Mouse (Mus musculus) hindbrain, embryonic 15.5 days (tissue): ENCODE measurements at regions not wholly inside any gene's neighbourhood (a gene's known extent, or its start where the extent isn't known, plus 50 kb on each side); places are given as distances from the start of the nearest gene placed in this dataset.

Experiments used
- ATAC-seq: fragments of 200-750 bp; cut with Nextera tagmentation; 2 replicates; pipeline ENCODE4 v1.8.0; 2017; ENCODE audit warnings: low read depth, moderate number of reproducible peaks, moderate TSS enrichment; ENCODE audit not compliant: low FRiP score
- H3K27ac ChIP-seq: fragments of 300-500 bp; sonication (generic); replicated peaks from 2 replicates; pipeline ENCODE4 v1.5.1; 2015; ENCODE audit warnings: mild to moderate bottlenecking, inconsistent platforms
- H3K27me3 ChIP-seq: fragments of 300-500 bp; sonication (generic); 2 replicates; pipeline ENCODE4 v1.6.1; 2015; ENCODE audit warnings: control low read depth, inconsistent platforms
- H3K36me3 ChIP-seq: fragments of 300-500 bp; sonication (generic); 2 replicates; pipeline ENCODE4 v1.6.1; 2015; ENCODE audit warnings: control low read depth, inconsistent platforms
- H3K4me1 ChIP-seq: fragments of 300-500 bp; sonication (generic); replicated peaks from 2 replicates; pipeline ENCODE4 v1.6.1; 2015; ENCODE audit warnings: control low read depth, inconsistent platforms
- H3K4me2 ChIP-seq: fragments of 300-500 bp; sonication (generic); 2 replicates; pipeline ENCODE4 v1.6.1; 2015; ENCODE audit warnings: moderate library complexity, mild to moderate bottlenecking, inconsistent platforms
- H3K4me3 ChIP-seq: fragments of 300-500 bp; sonication (generic); 2 replicates; pipeline ENCODE4 v1.5.1; 2015; ENCODE audit warnings: mild to moderate bottlenecking, inconsistent platforms
- H3K9ac ChIP-seq: fragments of 300-500 bp; sonication (generic); 2 replicates; pipeline ENCODE4 v1.6.1; 2015; ENCODE audit warnings: inconsistent platforms
- H3K9me3 ChIP-seq: fragments of 300-500 bp; sonication (generic); 2 replicates; pipeline ENCODE4 v1.6.1; 2016; ENCODE audit warnings: control low read depth, inconsistent platforms
- WGBS: fragments of 180-500 bp; shearing (Covaris S2); methylation state at CpG from one replicate; pipeline ENCODE4 v1.1.7; 2015; 5-methylcytosine and 5-hydroxymethylcytosine counted together

GRCm38 (mm10) chr12:102057979-102058378, 70.6 kb upstream of the Slc24a4 start:
- peak; percentile 24; the same call in 1 of the 2 replicates for ATAC-seq
- WGBS = 28% methylated on average over 3 of the region's 3 CpGs
- H3K4me3 ChIP-seq = no peak overlapping the region
- no peaks in the 10 kb centered on the region for H3K9me3 ChIP-seq
- H3K36me3 ChIP-seq = no peaks in the 10 kb centered on the region
- H3K9ac ChIP-seq = no peak overlapping the region
- H3K4me2 ChIP-seq = no peak overlapping the region
- H3K27me3 ChIP-seq = no peaks in the 10 kb centered on the region
- H3K27ac ChIP-seq = peak overlapping the region; percentile 65; the same call in 1 of the 2 replicates
- peaks cover 13% of the 10 kb centered on the region for H3K4me1 ChIP-seq

DNA sequence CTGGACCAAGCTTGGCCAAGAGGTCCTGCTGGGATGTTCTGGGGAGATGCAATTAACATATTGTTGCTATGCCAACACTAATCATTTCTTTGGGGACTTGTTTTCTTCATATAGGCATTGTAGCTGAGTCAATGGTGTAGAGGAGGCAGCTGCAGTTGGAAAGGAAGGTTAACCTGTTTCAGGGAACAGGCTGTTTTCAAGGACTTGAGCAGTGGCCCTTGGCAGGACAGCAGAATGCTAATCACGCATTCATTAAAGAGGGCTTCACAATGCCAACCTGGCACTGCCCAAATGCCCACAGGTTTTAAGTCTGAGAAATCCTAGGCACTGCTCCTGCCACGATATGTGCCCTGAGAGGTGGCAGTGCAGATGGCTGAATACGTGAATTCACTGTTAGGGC, 70.1 kb upstream of the Slc24a4 start:
- peak; percentile 75 for ATAC-seq
- Histone ChIP-seq H3K36me3 (no peaks in the 10 kb centered on the region), H3K27ac (peak overlapping the region; percentile 65), H3K4me3 (no peak overlapping the region), H3K4me2 (no peak overlapping the region), H3K9ac (no peak overlapping the region), H3K4me1 (peaks cover 13% of the 10 kb centered on the region), H3K9me3 (no peaks in the 10 kb centered on the region), H3K27me3 (no peaks in the 10 kb centered on the region)
- WGBS = 33% methylated on average over 3 of the region's 3 CpGs

GRCm38 (mm10) chr12:102061096-102061495, 67.4 kb upstream of the Slc24a4 start:
- H3K4me1 ChIP-seq = peaks cover 13% of the 10 kb centered on the region
- ATAC-seq = no peak
- 74% methylated on average over 5 of the region's 5 CpGs for WGBS
- H3K27ac ChIP-seq = no peak overlapping the region
- H3K9me3 ChIP-seq = no peaks in the 10 kb centered on the region
- no peaks in the 10 kb centered on the region for H3K36me3 ChIP-seq
- H3K4me3 ChIP-seq = no peak overlapping the region
- H3K27me3 ChIP-seq = no peaks in the 10 kb centered on the region
- H3K9ac ChIP-seq = no peak overlapping the region
- no peak overlapping the region for H3K4me2 ChIP-seq

GRCm38 (mm10) chr12:102061657-102062614, 66.6 kb upstream of the Slc24a4 start:
- H3K36me3 ChIP-seq = no peaks in the 10 kb centered on the region
- H3K4me3 ChIP-seq = no peak overlapping the region
- H3K27me3 ChIP-seq = no peaks in the 10 kb centered on the region
- no peak for ATAC-seq
- 75% methylated on average over 7 of the region's 7 CpGs for WGBS
- peaks cover 13% of the 10 kb centered on the region for H3K4me1 ChIP-seq
- no peaks in the 10 kb centered on the region for H3K9me3 ChIP-seq
- no peak overlapping the region for H3K9ac ChIP-seq
- no peak overlapping the region for H3K27ac ChIP-seq
- H3K4me2 ChIP-seq = no peak overlapping the region

GRCm38 (mm10) chr12:102062648-102063047, 65.9 kb upstream of the Slc24a4 start:
- H3K4me1 ChIP-seq = peaks cover 13% of the 10 kb centered on the region
- no peak overlapping the region for H3K9ac ChIP-seq
- H3K9me3 ChIP-seq = no peaks in the 10 kb centered on the region
- 77% methylated on average over 7 of the region's 7 CpGs for WGBS
- no peak overlapping the region for H3K4me2 ChIP-seq
- H3K36me3 ChIP-seq = no peaks in the 10 kb centered on the region
- H3K27ac ChIP-seq = no peak overlapping the region
- H3K27me3 ChIP-seq = no peaks in the 10 kb centered on the region
- no peak overlapping the region for H3K4me3 ChIP-seq
- no peak for ATAC-seq

DNA sequence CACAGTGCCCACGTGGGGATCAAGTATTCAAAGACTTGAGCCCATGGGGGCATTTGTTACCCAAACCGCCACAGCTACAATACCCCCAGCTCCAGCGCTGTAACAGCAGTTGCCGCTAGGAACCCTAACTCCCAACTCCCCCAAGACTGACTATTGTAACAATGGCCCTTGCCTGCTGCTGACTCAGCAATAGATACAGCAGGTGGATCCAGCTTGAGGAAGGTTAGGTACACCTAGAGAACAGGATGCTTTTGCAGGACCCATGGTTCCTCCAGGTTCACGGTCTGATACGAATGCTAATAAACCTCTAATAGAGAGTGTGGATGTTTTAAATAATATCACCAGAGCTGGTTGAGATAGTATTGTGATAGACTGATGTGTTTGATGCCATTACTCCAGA, 65.3 kb upstream of the Slc24a4 start:
- Histone ChIP-seq H3K9me3 (no peaks in the 10 kb centered on the region), H3K4me1 (peaks cover 8% of the 10 kb centered on the region), H3K36me3 (no peaks in the 10 kb centered on the region), H3K27ac (no peak overlapping the region), H3K27me3 (no peaks in the 10 kb centered on the region), H3K4me3 (no peak overlapping the region), H3K9ac (no peak overlapping the region), H3K4me2 (no peak overlapping the region)
- WGBS = 84% methylated on average over 6 of the region's 6 CpGs
- no peak for ATAC-seq

GRCm38 (mm10) chr12:102064710-102065325, 63.7 kb upstream of the Slc24a4 start:
- no peak overlapping the region for H3K4me2 ChIP-seq
- no peaks in the 10 kb centered on the region for H3K27me3 ChIP-seq
- H3K9ac ChIP-seq = no peak overlapping the region
- no peak overlapping the region for H3K4me3 ChIP-seq
- no peaks in the 10 kb centered on the region for H3K9me3 ChIP-seq
- no peak overlapping the region for H3K27ac ChIP-seq
- H3K4me1 ChIP-seq = no peaks in the 10 kb centered on the region
- ATAC-seq = no peak
- no peaks in the 10 kb centered on the region for H3K36me3 ChIP-seq
- WGBS = 41% methylated on average over 5 of the region's 5 CpGs

DNA sequence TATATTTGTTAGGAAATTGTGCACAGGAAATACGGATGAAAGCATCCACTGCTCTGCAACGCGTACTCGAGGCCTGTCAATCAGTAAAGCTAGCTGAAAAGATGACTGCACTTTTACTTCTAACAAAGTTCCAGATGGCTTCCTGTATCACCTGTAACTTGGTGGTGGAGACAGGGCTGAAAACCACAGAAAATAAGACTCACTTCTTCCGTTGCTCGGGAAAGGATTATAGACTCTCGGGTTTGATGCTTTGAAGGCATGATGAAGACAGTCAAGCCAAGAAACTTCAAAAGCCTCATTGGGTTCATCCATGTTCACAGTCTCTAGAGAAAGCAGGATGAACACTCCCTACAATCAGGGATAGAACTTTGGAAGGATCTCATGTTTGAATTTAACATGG, 60.8 kb upstream of the Slc24a4 start:
- Histone ChIP-seq H3K4me3 (no peak overlapping the region), H3K9ac (no peak overlapping the region), H3K27me3 (no peaks in the 10 kb centered on the region), H3K4me2 (no peak overlapping the region), H3K4me1 (peaks cover 7% of the 10 kb centered on the region; the same call in 1 of the 2 replicates), H3K36me3 (no peaks in the 10 kb centered on the region), H3K27ac (no peak overlapping the region), H3K9me3 (no peaks in the 10 kb centered on the region)
- WGBS = 92% methylated on average over 7 of the region's 7 CpGs
- ATAC-seq = no peak

GRCm38 (mm10) chr12:102069521-102070201, 58.9 kb upstream of the Slc24a4 start:
- Histone ChIP-seq H3K4me2 (no peak overlapping the region), H3K36me3 (no peaks in the 10 kb centered on the region), H3K4me3 (no peak overlapping the region), H3K9ac (no peak overlapping the region), H3K4me1 (peaks cover 7% of the 10 kb centered on the region; the same call in 1 of the 2 replicates), H3K27me3 (no peaks in the 10 kb centered on the region), H3K27ac (no peak overlapping the region), H3K9me3 (no peaks in the 10 kb centered on the region)
- WGBS = 82% methylated on average over 10 of the region's 10 CpGs
- no peak for ATAC-seq

GRCm38 (mm10) chr12:102071888-102072619, 56.5 kb upstream of the Slc24a4 start:
- no peak overlapping the region for H3K27ac ChIP-seq

GRCm38 (mm10) chr12:102073540-102073939, 55.0 kb upstream of the Slc24a4 start:
- 95% methylated on average over 3 of the region's 3 CpGs for WGBS

More at GRCm38 (mm10) chr12:102071888-102072619, 56.5 kb upstream of the Slc24a4 start:
- peak; percentile 46; the same call in 1 of the 2 replicates for ATAC-seq
- Histone ChIP-seq H3K36me3 (no peaks in the 10 kb centered on the region), H3K4me2 (no peak overlapping the region), H3K4me3 (no peak overlapping the region), H3K9me3 (no peaks in the 10 kb centered on the region), H3K27me3 (no peaks in the 10 kb centered on the region), H3K9ac (no peak overlapping the region), H3K4me1 (peaks cover 7% of the 10 kb centered on the region; the same call in 1 of the 2 replicates)
- WGBS = 61% methylated on average over 9 of the region's 9 CpGs

More at GRCm38 (mm10) chr12:102073540-102073939, 55.0 kb upstream of the Slc24a4 start:
- no peak overlapping the region for H3K4me2 ChIP-seq
- H3K27ac ChIP-seq = no peak overlapping the region
- no peak for ATAC-seq
- H3K9me3 ChIP-seq = no peaks in the 10 kb centered on the region
- no peak overlapping the region for H3K4me3 ChIP-seq
- H3K4me1 ChIP-seq = peaks cover 7% of the 10 kb centered on the region; the same call in 1 of the 2 replicates
- H3K27me3 ChIP-seq = no peaks in the 10 kb centered on the region
- H3K36me3 ChIP-seq = no peaks in the 10 kb centered on the region
- H3K9ac ChIP-seq = no peak overlapping the region
